18 mouse cellular contexts compared by ENCODE assay signal in the genomic region with DNA sequence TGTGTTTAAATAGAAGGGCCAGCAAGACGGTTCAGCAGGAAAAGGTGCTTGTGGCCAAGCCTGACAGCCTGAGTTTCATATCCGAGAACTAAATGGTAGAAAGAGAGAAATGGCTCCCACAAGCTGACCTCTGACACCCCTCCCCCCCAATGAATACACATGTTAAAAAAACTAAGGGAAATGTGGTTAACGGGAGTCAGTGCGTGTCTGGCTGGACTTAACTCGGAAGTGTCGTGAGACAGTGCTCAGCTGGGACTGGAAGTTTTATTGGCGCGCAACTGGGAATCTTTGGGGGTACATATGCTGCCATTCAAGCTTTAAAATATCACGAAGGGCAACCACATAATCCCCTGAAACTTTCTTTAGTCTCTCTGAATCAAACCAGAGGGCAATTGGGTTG. TPM values are rescaled to one million over a fixed set of nuclear protein-coding genes. Genes with fewer than 3 reads are reported as not detected.
DNase-seq lines count a peak whose midpoint lies in the region; ATAC-seq and TF ChIP-seq lines count a peak whose summit lies in the region.
"Had no signal": no experiment of that assay in that cellular context is flagged by ENCODE, and none has a peak within 500 bp of the region (broad histone marks: within the 10 kb centered on the region; RNA-seq: fewer than 3 reads in every experiment).

No protein-coding gene starts in this region.

- ATAC-seq in heart, embryonic 14.5 days (ENCODE audit: insufficient number of reproducible peaks, insufficient read depth, low FRiP score, low read depth): no peak
- ATAC-seq in kidney, embryonic 15.5 days (replicated peaks; ENCODE audit: low FRiP score): no peak
- ATAC-seq in neural tube, embryonic 13.5 days (ENCODE audit: low read depth): no peak
- ATAC-seq: intestine, postnatal 0 days had no signal

- H3K27me3 ChIP-seq in heart, embryonic 14.5 days (ENCODE audit: control insufficient read depth, insufficient read depth, low read length): peaks cover 93% of the 10 kb centered on the region
- H3K27me3 ChIP-seq in kidney, embryonic 15.5 days: 0 out of 2 replicates have a peak, but pooled peaks cover 2% of the 10 kb centered on the region
- H3K27me3 ChIP-seq in kidney, adult 2 months (replicated peaks; ENCODE audit: control insufficient read depth, insufficient read depth, low read length): no peaks in the 10 kb centered on the region; the same call in 1 of the 2 replicates
- H3K27me3 ChIP-seq in neural tube, embryonic 13.5 days: no peaks in the 10 kb centered on the region

- no peak overlapping the region for H3K4me3 ChIP-seq in heart, embryonic 14.5 days (ENCODE audit: control insufficient read depth in 1 of 2, insufficient read depth in 1 of 2, low read depth in 1 of 2, low read length in 2 of 2)
- H3K4me3 ChIP-seq in kidney, embryonic 15.5 days (replicated peaks): no peak overlapping the region
- no peak overlapping the region for H3K4me3 ChIP-seq in kidney, adult 2 months (ENCODE audit: insufficient read depth, low read depth, low read length)
- H3K4me3 ChIP-seq in neural tube, embryonic 13.5 days: no peak overlapping the region
- H3K4me3 ChIP-seq: layer of hippocampus, adult 2 months; left cerebral cortex, adult 2 months; myocyte had no signal

- 0 out of 4 replicates have a peak, but pooled peaks cover 0 to 6% of the 10 kb centered on the region in 2 experiments for H3K4me1 ChIP-seq in heart, embryonic 14.5 days (ENCODE audit: control insufficient read depth in 2 of 2, insufficient read depth in 2 of 2, low read length in 2 of 2)
- peaks cover 9% of the 10 kb centered on the region; the same call in 1 of the 2 replicates for H3K4me1 ChIP-seq in kidney, embryonic 15.5 days
- H3K4me1 ChIP-seq in kidney, adult 2 months (ENCODE audit: control insufficient read depth, insufficient read depth, low read length): no peaks in the 10 kb centered on the region
- peaks cover 11% of the 10 kb centered on the region; the same call in 1 of the 2 replicates for H3K4me1 ChIP-seq in neural tube, embryonic 13.5 days (replicated peaks)

- H3K9ac ChIP-seq in heart, embryonic 14.5 days (ENCODE audit: low read length): no peak overlapping the region
- H3K9ac ChIP-seq in kidney, embryonic 15.5 days: no peak overlapping the region
- no peak overlapping the region for H3K9ac ChIP-seq in neural tube, embryonic 13.5 days

- no peak overlapping the region for H3K4me2 ChIP-seq in heart, embryonic 14.5 days (ENCODE audit: low read length)
- no peak overlapping the region for H3K4me2 ChIP-seq in kidney, embryonic 15.5 days
- H3K4me2 ChIP-seq in neural tube, embryonic 13.5 days: no peak overlapping the region

- no peaks in the 10 kb centered on the region for H3K36me3 ChIP-seq in heart, embryonic 14.5 days (ENCODE audit: control insufficient read depth, insufficient read depth, low read length)
- H3K36me3 ChIP-seq in kidney, embryonic 15.5 days: no peaks in the 10 kb centered on the region
- no peaks in the 10 kb centered on the region for H3K36me3 ChIP-seq in kidney, adult 2 months (ENCODE audit: control insufficient read depth, insufficient read depth, low read length)
- no peaks in the 10 kb centered on the region for H3K36me3 ChIP-seq in neural tube, embryonic 13.5 days

- no peaks in the 10 kb centered on the region for H3K9me3 ChIP-seq in heart, embryonic 14.5 days (ENCODE audit: control insufficient read depth, low read length)
- H3K9me3 ChIP-seq in kidney, embryonic 15.5 days (replicated peaks): no peaks in the 10 kb centered on the region
- no peaks in the 10 kb centered on the region for H3K9me3 ChIP-seq in neural tube, embryonic 13.5 days

- no peak for TF ChIP-seq CTCF in kidney, adult 2 months (conservative IDR thresholded peaks at IDR 0.05; ENCODE audit: insufficient read depth, insufficient read length, low read depth, low read length)

- 64% methylated on average over 9 of the region's 9 CpGs for WGBS in heart, embryonic 14.5 days
- 66% methylated on average over 9 of the region's 9 CpGs for WGBS in kidney, embryonic 15.5 days
- WGBS in kidney, adult 2 months: 69% methylated on average over 9 of the region's 9 CpGs
- 66% methylated on average over 9 of the region's 9 CpGs for WGBS in neural tube, embryonic 13.5 days

- peak overlapping the region; percentile 41 to 64; a peak in 3 of 4 replicates for H3K27ac ChIP-seq in heart, embryonic 14.5 days (replicated peaks in 1 of 2; ENCODE audit: control insufficient read depth in 1 of 2, insufficient read depth in 1 of 2, low read depth in 2 of 2, low read length in 2 of 2)
- H3K27ac ChIP-seq in kidney, embryonic 15.5 days: peak overlapping the region; percentile 20; the same call in 1 of the 2 replicates
- no peak overlapping the region for H3K27ac ChIP-seq in kidney, adult 2 months (ENCODE audit: insufficient read depth, low read depth, low read length)
- H3K27ac ChIP-seq in neural tube, embryonic 13.5 days (replicated peaks): peak overlapping the region; percentile 42; the same call in 1 of the 2 replicates
- H3K27ac ChIP-seq: layer of hippocampus, adult 2 months; left cerebral cortex, adult 2 months had no signal

- DNase-seq in heart, adult 8-10 months (ENCODE audit: low spot score): no peak
- no peak for DNase-seq in kidney, adult 2 months
- no peak for DNase-seq in neural tube, embryonic 10.5 days (ENCODE audit: extremely low spot score, low spot score)
- peak; percentile 61 for DNase-seq in lung, postnatal 36 days
- no peak for DNase-seq in left cerebral cortex, adult 9 months (ENCODE audit: low spot score in 2 of 2)
- DNase-seq: adrenal gland, postnatal 10 days; cerebellum, adult 9-10 months; right cerebral cortex, postnatal 4 days had no signal

- no peak for TF ChIP-seq POLR2A in kidney, adult 2 months (IDR thresholded peaks at IDR 0.05; ENCODE audit: low read depth, low read length)

RNA-seq across cellular contexts. Expression of gene Limch1, which starts 23.0 kb away (rescaled TPM):
- polyA plus RNA-seq in heart, embryonic 14.5 days (2014; fragmentation: Nextera tagmentation; extraction: Ambion mirVana): 28.2 and 30.9 TPM in 2 replicates
- total RNA-seq in heart, adult 8-10 months (2022): 100 to 1,000 TPM; 278 to 326 (median 303) TPM
- 35.1 and 39.1 TPM in 2 replicates for polyA plus RNA-seq in kidney, embryonic 15.5 days (2015; fragmentation: Nextera tagmentation; extraction: Ambion mirVana)
- polyA plus RNA-seq in kidney, adult 2 months (2012; rRNA removed): 21.5 and 27.0 TPM in 2 replicates
- polyA plus RNA-seq in neural tube, embryonic 13.5 days (2015; fragmentation: Nextera tagmentation; extraction: Ambion mirVana): 52.8 and 62.9 TPM in 2 replicates
- polyA plus RNA-seq: C2C12 had no signal

RNA-seq across cellular contexts. Expression of gene Uchl1, which starts 46.7 kb away (rescaled TPM):
- 113 and 147 TPM in 2 replicates for polyA plus RNA-seq in heart, embryonic 14.5 days (2014; fragmentation: Nextera tagmentation; extraction: Ambion mirVana)
- 1 to 10 TPM; 5.5 to 9.9 (median 8.5) TPM for total RNA-seq in heart, adult 8-10 months (2022)
- polyA plus RNA-seq in kidney, embryonic 15.5 days (2015; fragmentation: Nextera tagmentation; extraction: Ambion mirVana): 67.5 and 94.5 TPM in 2 replicates
- 12.1 and 16.8 TPM in 2 replicates for polyA plus RNA-seq in kidney, adult 2 months (2012; rRNA removed)
- polyA plus RNA-seq in neural tube, embryonic 13.5 days (2015; fragmentation: Nextera tagmentation; extraction: Ambion mirVana): 1,095 and 1,278 TPM in 2 replicates
- total RNA-seq: megakaryocyte, adult 5-6 weeks had no signal
- polyA plus RNA-seq: liver, adult 2 months had no signal
